Mouse (Mus musculus): ENCODE results near the gene Fmo2. TPM values are rescaled to one million over a fixed set of nuclear protein-coding genes. Genes with fewer than 3 reads are reported as not detected.

Gene Fmo2
- polyA plus RNA-seq, 1 experiment from 2014 or later: 0.29 TPM

- no peaks in the 10 kb centered on the region for H3K36me3 ChIP-seq (ENCODE audit: control insufficient read depth, insufficient read depth, low read length)
- 43% methylated on average over 6 of the region's 6 CpGs for WGBS
- H3K4me3 ChIP-seq (ENCODE audit: low read length): no peak overlapping the region
- H3K27me3 ChIP-seq (replicated peaks; ENCODE audit: control insufficient read depth, insufficient read depth, low read length): no peaks in the 10 kb centered on the region
- H3K27ac ChIP-seq (ENCODE audit: low read depth, low read length): no peak overlapping the region
- H3K9ac ChIP-seq (ENCODE audit: low read depth, low read length): no peak overlapping the region
- H3K4me2 ChIP-seq (ENCODE audit: low read length): no peak overlapping the region
- no peaks in the 10 kb centered on the region for H3K9me3 ChIP-seq (ENCODE audit: control insufficient read depth, low read length)
- ATAC-seq: no peak
- H3K4me1 ChIP-seq (ENCODE audit: control insufficient read depth, insufficient read depth, low read depth, low read length): no peaks in the 10 kb centered on the region
Measured at GRCm38 (mm10) chr1:162895900-162896299, 2.6 kb downstream of the Fmo2 start.

GRCm38 (mm10) chr1:162893014-162893413 lies 5.5 kb downstream of the Fmo2 start:
- H3K4me3 ChIP-seq (ENCODE audit: low read length): no peak overlapping the region
- H3K27ac ChIP-seq (ENCODE audit: low read depth, low read length): no peak overlapping the region
- H3K27me3 ChIP-seq (replicated peaks; ENCODE audit: control insufficient read depth, insufficient read depth, low read length): no peaks in the 10 kb centered on the region
- no peaks in the 10 kb centered on the region for H3K36me3 ChIP-seq (ENCODE audit: control insufficient read depth, insufficient read depth, low read length)
- no peak for ATAC-seq
- no peaks in the 10 kb centered on the region for H3K4me1 ChIP-seq (ENCODE audit: control insufficient read depth, insufficient read depth, low read depth, low read length)
- WGBS: 92% methylated on average over 6 of the region's 6 CpGs
- H3K9ac ChIP-seq (ENCODE audit: low read depth, low read length): no peak overlapping the region
- H3K4me2 ChIP-seq (ENCODE audit: low read length): no peak overlapping the region
- no peaks in the 10 kb centered on the region for H3K9me3 ChIP-seq (ENCODE audit: control insufficient read depth, low read length)

- H3K27ac ChIP-seq (ENCODE audit: low read depth, low read length): no peak overlapping the region
- H3K36me3 ChIP-seq (ENCODE audit: control insufficient read depth, insufficient read depth, low read length): no peaks in the 10 kb centered on the region
- no peak overlapping the region for H3K4me3 ChIP-seq (ENCODE audit: low read length)
- ATAC-seq: no peak
- WGBS: 76% methylated on average over 6 of the region's 6 CpGs
- H3K4me1 ChIP-seq (ENCODE audit: control insufficient read depth, insufficient read depth, low read depth, low read length): no peaks in the 10 kb centered on the region
- no peaks in the 10 kb centered on the region for H3K27me3 ChIP-seq (replicated peaks; ENCODE audit: control insufficient read depth, insufficient read depth, low read length)
- no peak overlapping the region for H3K4me2 ChIP-seq (ENCODE audit: low read length)
- H3K9ac ChIP-seq (ENCODE audit: low read depth, low read length): no peak overlapping the region
- no peaks in the 10 kb centered on the region for H3K9me3 ChIP-seq (ENCODE audit: control insufficient read depth, low read length)
Measured at GRCm38 (mm10) chr1:162891980-162892451, 6.5 kb downstream of the Fmo2 start.

GRCm38 (mm10) chr1:162888646-162889045 lies 9.9 kb downstream of the Fmo2 start:
- WGBS: 90% methylated on average over 12 of the region's 12 CpGs

GRCm38 (mm10) chr1:162887644-162888043 lies 10.9 kb downstream of the Fmo2 start:
- no peak for ATAC-seq
- H3K27me3 ChIP-seq (replicated peaks; ENCODE audit: control insufficient read depth, insufficient read depth, low read length): no peaks in the 10 kb centered on the region
- H3K9me3 ChIP-seq (ENCODE audit: control insufficient read depth, low read length): no peaks in the 10 kb centered on the region
- H3K27ac ChIP-seq (ENCODE audit: low read depth, low read length): no peak overlapping the region
- H3K4me1 ChIP-seq (ENCODE audit: control insufficient read depth, insufficient read depth, low read depth, low read length): no peaks in the 10 kb centered on the region
- H3K4me3 ChIP-seq (ENCODE audit: low read length): no peak overlapping the region
- H3K4me2 ChIP-seq (ENCODE audit: low read length): no peak overlapping the region
- no peak overlapping the region for H3K9ac ChIP-seq (ENCODE audit: low read depth, low read length)
- WGBS: 98% methylated on average over 7 of the region's 7 CpGs
- H3K36me3 ChIP-seq (ENCODE audit: control insufficient read depth, insufficient read depth, low read length): no peaks in the 10 kb centered on the region

More at GRCm38 (mm10) chr1:162888646-162889045, 9.9 kb downstream of the Fmo2 start:
- Histone ChIP-seq H3K4me2 (ENCODE audit: low read length) (no peak overlapping the region), H3K27me3 (replicated peaks; ENCODE audit: control insufficient read depth, insufficient read depth, low read length) (no peaks in the 10 kb centered on the region), H3K27ac (ENCODE audit: low read depth, low read length) (no peak overlapping the region), H3K4me3 (ENCODE audit: low read length) (no peak overlapping the region), H3K9me3 (ENCODE audit: control insufficient read depth, low read length) (no peaks in the 10 kb centered on the region), H3K9ac (ENCODE audit: low read depth, low read length) (no peak overlapping the region), H3K4me1 (ENCODE audit: control insufficient read depth, insufficient read depth, low read depth, low read length) (no peaks in the 10 kb centered on the region), H3K36me3 (ENCODE audit: control insufficient read depth, insufficient read depth, low read length) (no peaks in the 10 kb centered on the region)
- no peak for ATAC-seq

GRCm38 (mm10) chr1:162886138-162886816 lies 12.2 kb downstream of the Fmo2 start:
- H3K4me2 ChIP-seq (ENCODE audit: low read length): no peak overlapping the region
- ATAC-seq: no peak
- H3K9me3 ChIP-seq (ENCODE audit: control insufficient read depth, low read length): no peaks in the 10 kb centered on the region
- no peak overlapping the region for H3K27ac ChIP-seq (ENCODE audit: low read depth, low read length)
- H3K4me3 ChIP-seq (ENCODE audit: low read length): no peak overlapping the region
- H3K9ac ChIP-seq (ENCODE audit: low read depth, low read length): no peak overlapping the region
- H3K4me1 ChIP-seq (ENCODE audit: control insufficient read depth, insufficient read depth, low read depth, low read length): no peaks in the 10 kb centered on the region
- no peaks in the 10 kb centered on the region for H3K27me3 ChIP-seq (replicated peaks; ENCODE audit: control insufficient read depth, insufficient read depth, low read length)
- WGBS: 88% methylated on average over 11 of the region's 11 CpGs
- H3K36me3 ChIP-seq (ENCODE audit: control insufficient read depth, insufficient read depth, low read length): no peaks in the 10 kb centered on the region

GRCm38 (mm10) chr1:162882681-162883080 lies 15.8 kb downstream of the Fmo2 start:
- 85% methylated on average over 4 of the region's 4 CpGs for WGBS
- no peak for ATAC-seq
- no peaks in the 10 kb centered on the region for H3K27me3 ChIP-seq (replicated peaks; ENCODE audit: control insufficient read depth, insufficient read depth, low read length)
- no peak overlapping the region for H3K4me3 ChIP-seq (ENCODE audit: low read length)
- H3K36me3 ChIP-seq (ENCODE audit: control insufficient read depth, insufficient read depth, low read length): no peaks in the 10 kb centered on the region
- no peak overlapping the region for H3K27ac ChIP-seq (ENCODE audit: low read depth, low read length)
- no peak overlapping the region for H3K9ac ChIP-seq (ENCODE audit: low read depth, low read length)
- no peak overlapping the region for H3K4me2 ChIP-seq (ENCODE audit: low read length)
- H3K9me3 ChIP-seq (ENCODE audit: control insufficient read depth, low read length): no peaks in the 10 kb centered on the region
- no peaks in the 10 kb centered on the region for H3K4me1 ChIP-seq (ENCODE audit: control insufficient read depth, insufficient read depth, low read depth, low read length)

GRCm38 (mm10) chr1:162879595-162880369 lies 18.7 kb downstream of the Fmo2 start:
- Histone ChIP-seq H3K27me3 (replicated peaks; ENCODE audit: control insufficient read depth, insufficient read depth, low read length) (no peaks in the 10 kb centered on the region), H3K4me3 (ENCODE audit: low read length) (no peak overlapping the region), H3K36me3 (ENCODE audit: control insufficient read depth, insufficient read depth, low read length) (no peaks in the 10 kb centered on the region), H3K9ac (ENCODE audit: low read depth, low read length) (no peak overlapping the region), H3K4me1 (ENCODE audit: control insufficient read depth, insufficient read depth, low read depth, low read length) (no peaks in the 10 kb centered on the region), H3K27ac (ENCODE audit: low read depth, low read length) (no peak overlapping the region), H3K4me2 (ENCODE audit: low read length) (no peak overlapping the region), H3K9me3 (ENCODE audit: control insufficient read depth, low read length) (no peaks in the 10 kb centered on the region)
- ATAC-seq: no peak
- WGBS: 65% methylated on average over 11 of the region's 11 CpGs

GRCm38 (mm10) chr1:162875091-162875490 lies 23.4 kb downstream of the Fmo2 start:
- 81% methylated on average over 3 of the region's 3 CpGs for WGBS
- no peak for ATAC-seq
- no peaks in the 10 kb centered on the region; the same call in 1 of the 2 replicates for H3K4me1 ChIP-seq (ENCODE audit: control insufficient read depth, insufficient read depth, low read depth, low read length)

More at GRCm38 (mm10) chr1:162875091-162875490, 23.4 kb downstream of the Fmo2 start:
- Histone ChIP-seq H3K9ac (ENCODE audit: low read depth, low read length) (no peak overlapping the region), H3K36me3 (ENCODE audit: control insufficient read depth, insufficient read depth, low read length) (no peaks in the 10 kb centered on the region), H3K27ac (ENCODE audit: low read depth, low read length) (no peak overlapping the region), H3K4me3 (ENCODE audit: low read length) (no peak overlapping the region), H3K27me3 (replicated peaks; ENCODE audit: control insufficient read depth, insufficient read depth, low read length) (no peaks in the 10 kb centered on the region), H3K4me2 (ENCODE audit: low read length) (no peak overlapping the region), H3K9me3 (ENCODE audit: control insufficient read depth, low read length) (no peaks in the 10 kb centered on the region)
